Mouse (Mus musculus): ENCODE results near the gene Miip.

GRCm38 (mm10) chr4:147865651-147866050 lies 3.0 kb downstream of the Miip start:
- no peak for TF ChIP-seq CTCF (IDR thresholded peaks at IDR 0.05; ENCODE audit: low read depth, low read length)
- TF ChIP-seq POLR2A (IDR thresholded peaks at IDR 0.05; ENCODE audit: borderline replicate concordance, low read depth, low read length), result no peak
